Mouse (Mus musculus) brain, embryonic 14.5 days (tissue): ENCODE measurements around the gene Nfia.

Experiments used
- CTCF ChIP-seq: fragments of 200-500 bp; IDR thresholded peaks from 2 replicates; pipeline ENCODE4 v1.5.1; 2012; ENCODE audit warnings: inconsistent platforms, mild to moderate bottlenecking, moderate library complexity, borderline replicate concordance; ENCODE audit not compliant: insufficient read depth, insufficient read length; ENCODE audit errors: extremely low read depth
- POLR2A ChIP-seq: fragments of 200-500 bp; IDR thresholded peaks from 2 replicates; pipeline ENCODE4 v1.6.1; 2012; ENCODE audit warnings: mild to moderate bottlenecking, inconsistent platforms, borderline replicate concordance; ENCODE audit not compliant: poor library complexity, insufficient read depth, insufficient read length, severe bottlenecking; ENCODE audit errors: extremely low read depth

- TF ChIP-seq CTCF (no peak), POLR2A (no peak)
Measured at GRCm38 (mm10) chr4:98150576-98150975, 378.0 kb downstream of the Nfia start.
